Mouse (Mus musculus) limb, embryonic 10.5 days (tissue): ENCODE measurements at regions not wholly inside any gene's neighbourhood (a gene's known extent, or its start where the extent isn't known, plus 50 kb on each side); places are given as distances from the start of the nearest gene placed in this dataset.

Experiments used
- DNase-seq: peaks from one replicate; pipeline ENCODE4 v3.0.0-alpha.2; 2017; ENCODE audit warnings: low spot score
- H3K27ac ChIP-seq: fragments of 300-500 bp; sonication (generic); 2 replicates; pipeline ENCODE4 v1.5.1; 2016; ENCODE audit warnings: mild to moderate bottlenecking
- H3K27me3 ChIP-seq: fragments of 300-500 bp; sonication (generic); 2 replicates; pipeline ENCODE4 v1.6.1; 2016; ENCODE audit warnings: low read depth, mild to moderate bottlenecking; ENCODE audit not compliant: poor library complexity, severe bottlenecking
- H3K36me3 ChIP-seq: fragments of 300-500 bp; sonication (generic); 2 replicates; pipeline ENCODE4 v1.6.1; 2016; ENCODE audit warnings: mild to moderate bottlenecking, moderate library complexity
- H3K4me1 ChIP-seq: fragments of 300-500 bp; sonication (generic); 2 replicates; pipeline ENCODE4 v1.6.1; 2016
- H3K4me3 ChIP-seq: fragments of 300-500 bp; sonication (generic); 2 replicates; pipeline ENCODE4 v1.5.1; 2016; ENCODE audit warnings: mild to moderate bottlenecking, moderate library complexity
- H3K9me3 ChIP-seq: fragments of 300-500 bp; sonication (generic); replicated peaks from 2 replicates; pipeline ENCODE4 v1.6.1; 2016; ENCODE audit warnings: mild to moderate bottlenecking
- WGBS: fragments of 180-500 bp; shearing (Covaris S2); methylation state at CpG from one replicate; pipeline ENCODE4 v1.1.7; 2016; 5-methylcytosine and 5-hydroxymethylcytosine counted together

DNA sequence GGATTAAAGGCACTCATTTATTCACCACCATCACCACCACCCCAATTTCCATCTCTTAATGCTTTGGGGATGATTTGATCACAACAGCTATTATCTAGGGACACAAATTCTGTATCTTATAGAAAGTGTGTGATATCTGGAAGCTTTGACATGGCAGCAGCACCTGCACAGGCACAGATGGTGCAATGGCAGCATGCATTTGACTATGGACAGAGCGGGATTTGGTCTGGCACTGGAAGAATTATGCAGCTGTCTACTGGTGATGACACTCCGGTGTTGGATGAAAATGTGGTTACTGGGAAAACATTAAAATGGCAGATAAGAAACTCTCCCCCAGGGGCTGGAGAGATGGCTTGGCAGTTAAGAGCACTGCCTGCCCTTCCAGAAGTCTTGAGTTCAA is 403.7 kb upstream of the Nr5a2 start:
- 95% methylated on average over 2 of the region's 2 CpGs for WGBS
- Histone ChIP-seq H3K36me3 (no peaks in the 10 kb centered on the region), H3K4me1 (no peaks in the 10 kb centered on the region), H3K9me3 (no peaks in the 10 kb centered on the region), H3K27me3 (no peaks in the 10 kb centered on the region), H3K27ac (no peak overlapping the region), H3K4me3 (no peak overlapping the region)
- DNase-seq: no peak

DNA sequence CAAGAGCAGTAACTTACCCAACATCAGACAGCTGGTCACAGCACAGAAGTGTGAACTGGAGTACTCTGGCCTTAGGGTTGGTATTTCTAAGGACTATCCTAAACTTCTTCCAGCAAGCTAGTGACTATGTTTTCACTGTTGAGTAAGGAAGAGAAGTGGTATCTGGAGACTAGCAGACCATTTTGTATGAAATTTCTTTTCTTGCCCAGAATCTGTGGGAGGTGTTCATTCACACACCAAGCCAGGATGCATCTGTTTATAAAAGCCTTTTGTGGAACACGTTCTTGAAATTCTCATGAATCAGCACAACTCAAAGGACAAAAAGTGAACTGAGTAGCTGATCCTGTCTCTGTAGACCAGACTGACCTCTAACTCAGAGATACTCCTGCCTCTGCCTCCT is 403.3 kb upstream of the Nr5a2 start:
- DNase-seq: no peak
- no peaks in the 10 kb centered on the region for H3K36me3 ChIP-seq
- H3K27ac ChIP-seq: no peak overlapping the region
- 91% methylated on average over 1 of the region's 1 CpGs for WGBS
- no peaks in the 10 kb centered on the region for H3K27me3 ChIP-seq
- no peak overlapping the region for H3K4me3 ChIP-seq
- no peaks in the 10 kb centered on the region for H3K9me3 ChIP-seq
- H3K4me1 ChIP-seq: no peaks in the 10 kb centered on the region

DNA sequence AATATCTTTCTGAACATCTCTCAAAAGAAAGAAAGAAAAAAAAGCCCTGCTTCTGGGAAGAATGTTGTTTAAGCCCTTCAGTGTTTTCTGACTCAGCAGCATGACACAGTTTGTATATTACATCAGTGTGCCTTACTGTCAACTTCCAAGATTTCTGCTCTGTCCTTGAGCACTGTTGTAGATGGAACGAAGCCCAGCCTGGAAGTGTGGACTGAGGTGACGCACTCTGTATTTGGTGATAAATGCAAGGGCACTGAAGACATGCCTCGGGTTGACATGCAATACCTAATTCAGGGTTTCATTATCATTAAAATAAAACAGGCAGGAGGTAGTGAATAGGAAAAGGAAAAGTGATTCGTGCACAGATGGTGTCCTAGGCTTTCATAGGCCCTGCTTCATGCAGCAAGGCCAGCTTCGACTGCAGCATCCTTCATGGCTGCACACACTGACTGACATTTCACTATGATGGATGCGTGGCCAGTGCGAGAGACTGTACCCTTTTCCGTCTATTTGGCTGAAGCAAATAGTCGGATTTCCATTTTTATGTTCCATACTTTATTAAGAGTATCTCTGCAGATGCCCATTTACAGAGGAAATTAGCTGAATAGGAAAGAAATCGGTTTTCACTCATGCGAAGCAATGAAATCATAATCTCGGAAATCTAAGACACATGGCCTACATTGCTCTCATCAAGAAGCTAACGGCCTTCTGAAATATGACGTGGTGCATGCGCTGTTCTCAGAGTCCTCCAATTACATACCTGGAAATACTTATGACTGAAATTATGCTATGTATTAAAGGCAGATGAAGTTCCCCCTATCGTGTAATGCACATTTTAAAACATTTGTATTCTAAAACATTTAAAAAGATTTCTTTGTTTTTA is 400.7 kb upstream of the Nr5a2 start:
- Histone ChIP-seq H3K27ac (no peak overlapping the region), H3K9me3 (no peaks in the 10 kb centered on the region), H3K27me3 (no peaks in the 10 kb centered on the region), H3K36me3 (no peaks in the 10 kb centered on the region), H3K4me1 (no peaks in the 10 kb centered on the region), H3K4me3 (no peak overlapping the region)
- 92% methylated on average over 16 of the region's 16 CpGs for WGBS
- DNase-seq: no peak

DNA sequence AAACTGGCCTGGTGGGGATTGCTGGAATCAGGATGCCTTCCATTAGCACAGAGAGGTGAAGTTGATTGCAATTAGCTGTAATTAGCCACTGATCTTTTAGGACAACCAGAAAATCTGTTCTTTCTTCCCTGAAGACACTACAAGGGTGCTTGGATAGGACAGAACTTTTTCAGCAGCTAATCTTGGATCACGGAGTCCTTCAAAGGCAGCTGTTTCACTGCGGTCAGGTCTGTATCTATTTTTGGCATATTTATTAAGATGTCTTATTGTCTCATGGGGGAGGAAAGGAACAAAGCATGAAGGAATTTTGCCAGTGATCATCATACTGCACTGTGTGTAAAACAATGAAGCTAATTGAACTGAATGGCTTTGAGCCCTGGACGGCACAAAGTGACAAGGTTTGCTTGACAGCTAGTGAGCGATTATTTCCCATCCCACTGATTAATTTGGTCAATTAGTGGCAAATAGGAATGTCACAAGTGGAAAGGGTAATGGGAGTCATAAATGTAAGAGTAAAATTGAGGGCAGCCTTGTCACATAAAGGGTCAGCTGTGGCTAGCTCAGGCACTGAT is 395.8 kb upstream of the Nr5a2 start:
- no peak for DNase-seq
- no peaks in the 10 kb centered on the region for H3K27me3 ChIP-seq
- 73% methylated on average over 4 of the region's 4 CpGs for WGBS

DNA sequence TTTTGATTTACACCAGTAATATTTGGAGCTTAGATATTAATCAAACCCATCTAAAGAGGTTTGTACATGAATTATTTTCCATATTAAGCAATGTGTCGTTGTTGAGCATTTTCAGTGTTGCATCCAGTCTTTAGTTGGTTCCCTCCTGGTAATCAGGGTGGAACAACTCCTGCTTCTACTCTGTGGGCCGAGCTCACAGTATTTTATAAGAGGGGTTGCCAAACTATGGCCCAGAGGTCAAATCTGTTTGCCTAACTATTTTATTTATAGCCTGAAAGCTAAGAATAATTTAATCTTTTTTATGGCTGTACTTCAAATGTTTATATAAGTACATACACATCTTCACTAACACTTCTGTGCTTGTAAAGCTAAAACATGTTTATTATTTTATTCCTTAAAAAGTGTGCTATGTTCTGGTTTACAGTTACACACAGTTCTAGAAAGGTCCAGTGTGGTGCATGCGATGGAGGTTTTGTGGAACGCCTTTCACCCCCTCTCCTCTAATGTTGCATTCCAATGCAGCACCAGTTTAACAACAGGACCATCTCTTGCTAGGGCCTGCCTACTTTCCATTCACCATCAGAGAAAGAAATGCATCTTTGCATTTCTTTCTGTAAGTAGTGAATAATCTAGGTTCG is 392.3 kb upstream of the Nr5a2 start:
- Histone ChIP-seq H3K9me3 (no peaks in the 10 kb centered on the region), H3K36me3 (no peaks in the 10 kb centered on the region), H3K4me1 (no peaks in the 10 kb centered on the region), H3K4me3 (no peak overlapping the region), H3K27ac (no peak overlapping the region), H3K27me3 (no peaks in the 10 kb centered on the region)
- WGBS: 90% methylated on average over 5 of the region's 5 CpGs
- DNase-seq: no peak

More for the DNA sequence above, 395.8 kb upstream of the Nr5a2 start:
- no peak overlapping the region for H3K27ac ChIP-seq
- H3K4me3 ChIP-seq: no peak overlapping the region
- no peaks in the 10 kb centered on the region for H3K9me3 ChIP-seq
- H3K4me1 ChIP-seq: no peaks in the 10 kb centered on the region
- H3K36me3 ChIP-seq: no peaks in the 10 kb centered on the region

DNA sequence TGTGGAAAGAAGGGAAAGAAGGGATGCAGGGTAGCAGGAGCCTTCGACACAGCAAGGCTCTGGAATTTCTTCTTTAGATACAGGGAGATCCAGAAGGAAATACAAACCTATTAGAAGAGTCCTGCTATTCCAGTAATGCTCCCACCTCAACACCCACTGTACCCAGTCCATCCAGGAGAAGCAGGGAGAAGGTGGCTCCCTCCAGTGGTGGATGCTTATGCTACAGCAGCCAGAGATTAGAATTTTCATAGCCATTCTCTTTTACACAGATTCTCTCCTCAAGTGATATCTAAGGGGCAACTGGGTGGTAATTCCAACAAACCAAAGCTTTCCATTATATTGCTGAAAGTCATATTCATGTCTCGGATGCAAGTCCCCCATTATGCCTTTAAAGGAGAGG is 373.9 kb upstream of the Nr5a2 start:
- 87% methylated on average over 2 of the region's 2 CpGs for WGBS
- no peaks in the 10 kb centered on the region for H3K9me3 ChIP-seq
- no peaks in the 10 kb centered on the region for H3K36me3 ChIP-seq

DNA sequence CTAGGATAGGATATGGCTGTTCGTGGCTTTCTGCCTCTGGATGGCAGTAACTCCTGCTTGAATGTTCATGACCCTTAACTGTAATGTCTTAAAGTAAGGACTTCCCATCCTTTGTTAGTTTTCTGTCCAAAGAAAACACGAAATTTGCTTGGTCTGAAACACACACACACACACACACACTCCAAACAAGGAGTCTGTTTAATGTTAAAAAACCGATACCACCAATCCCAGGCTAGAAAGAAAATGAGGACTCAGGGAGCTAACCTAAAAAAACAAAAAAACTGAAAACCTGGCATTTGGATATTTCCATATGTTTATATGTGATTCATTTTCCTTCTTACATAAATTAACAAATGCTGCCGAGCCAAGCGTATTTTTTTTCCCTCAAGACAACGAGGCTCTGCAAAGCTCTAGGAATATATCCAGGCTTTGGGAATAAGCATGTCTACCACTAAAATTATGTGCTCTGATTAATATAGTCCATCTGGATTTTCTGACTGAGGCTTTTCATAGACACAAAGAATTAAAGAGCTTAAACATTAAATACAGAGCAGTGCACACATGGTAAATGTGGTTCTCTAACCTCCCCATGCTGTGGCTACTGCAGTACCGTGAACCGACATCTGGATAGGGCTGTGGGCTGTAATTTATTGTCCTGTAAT is 372.0 kb upstream of the Nr5a2 start:
- Histone ChIP-seq H3K4me3 (no peak overlapping the region), H3K36me3 (no peaks in the 10 kb centered on the region), H3K27ac (peak overlapping the region; percentile 71), H3K27me3 (no peaks in the 10 kb centered on the region), H3K4me1 (peaks cover 9% of the 10 kb centered on the region; the same call in 1 of the 2 replicates), H3K9me3 (no peaks in the 10 kb centered on the region)
- 72% methylated on average over 8 of the region's 8 CpGs for WGBS
- DNase-seq: peak; percentile 26

More for the DNA sequence above, 373.9 kb upstream of the Nr5a2 start:
- no peak for DNase-seq
- Histone ChIP-seq H3K27me3 (no peaks in the 10 kb centered on the region), H3K27ac (no peak overlapping the region), H3K4me3 (no peak overlapping the region), H3K4me1 (peaks cover 9% of the 10 kb centered on the region; the same call in 1 of the 2 replicates)

DNA sequence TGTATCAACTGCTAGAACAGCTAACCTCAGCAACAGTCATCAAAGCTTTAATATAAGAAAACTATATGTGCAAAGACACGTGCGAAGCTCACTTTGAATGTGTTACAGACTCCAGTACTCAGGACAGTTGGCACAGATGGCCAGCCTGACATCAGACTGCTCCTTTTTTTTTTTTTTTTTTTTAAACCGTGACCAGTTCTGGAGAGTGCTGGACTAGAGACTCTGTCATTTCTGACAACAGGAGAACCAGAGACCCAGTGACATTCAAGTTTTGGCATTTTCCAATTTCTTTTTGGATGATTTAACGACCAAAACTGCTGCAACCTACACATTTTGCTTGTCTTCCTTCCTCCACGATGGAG is 371.5 kb upstream of the Nr5a2 start:
- Histone ChIP-seq H3K4me3 (no peak overlapping the region), H3K36me3 (no peaks in the 10 kb centered on the region), H3K9me3 (no peaks in the 10 kb centered on the region), H3K27ac (no peak overlapping the region; the same call in 1 of the 2 replicates), H3K27me3 (no peaks in the 10 kb centered on the region), H3K4me1 (peaks cover 9% of the 10 kb centered on the region; the same call in 1 of the 2 replicates)
- 80% methylated on average over 5 of the region's 5 CpGs for WGBS
- DNase-seq: no peak

DNA sequence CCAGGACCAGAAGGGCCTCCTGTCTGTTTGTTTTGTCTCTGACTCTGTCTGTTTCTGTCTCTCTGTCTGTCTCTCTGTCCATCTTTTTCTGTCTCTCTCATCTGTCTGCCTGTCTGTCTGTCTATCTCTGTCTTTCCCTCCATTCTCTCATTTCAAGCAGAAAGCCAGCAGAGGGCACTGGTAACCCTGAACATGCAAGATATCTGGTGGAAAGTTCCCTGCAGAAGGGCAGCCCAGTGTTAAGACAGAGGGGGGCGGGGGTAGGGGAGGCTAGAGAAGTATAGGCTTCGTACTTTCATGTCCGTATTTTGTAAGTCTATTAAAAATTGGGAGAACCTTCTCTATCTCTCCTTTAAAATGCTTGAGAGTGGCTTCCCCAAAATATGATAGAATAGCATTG is 370.4 kb upstream of the Nr5a2 start:
- Histone ChIP-seq H3K4me1 (peaks cover 9% of the 10 kb centered on the region; the same call in 1 of the 2 replicates), H3K4me3 (no peak overlapping the region), H3K9me3 (no peaks in the 10 kb centered on the region), H3K27ac (no peak overlapping the region), H3K27me3 (no peaks in the 10 kb centered on the region), H3K36me3 (no peaks in the 10 kb centered on the region)
- DNase-seq: no peak
- 56% methylated on average over 3 of the region's 3 CpGs for WGBS

DNA sequence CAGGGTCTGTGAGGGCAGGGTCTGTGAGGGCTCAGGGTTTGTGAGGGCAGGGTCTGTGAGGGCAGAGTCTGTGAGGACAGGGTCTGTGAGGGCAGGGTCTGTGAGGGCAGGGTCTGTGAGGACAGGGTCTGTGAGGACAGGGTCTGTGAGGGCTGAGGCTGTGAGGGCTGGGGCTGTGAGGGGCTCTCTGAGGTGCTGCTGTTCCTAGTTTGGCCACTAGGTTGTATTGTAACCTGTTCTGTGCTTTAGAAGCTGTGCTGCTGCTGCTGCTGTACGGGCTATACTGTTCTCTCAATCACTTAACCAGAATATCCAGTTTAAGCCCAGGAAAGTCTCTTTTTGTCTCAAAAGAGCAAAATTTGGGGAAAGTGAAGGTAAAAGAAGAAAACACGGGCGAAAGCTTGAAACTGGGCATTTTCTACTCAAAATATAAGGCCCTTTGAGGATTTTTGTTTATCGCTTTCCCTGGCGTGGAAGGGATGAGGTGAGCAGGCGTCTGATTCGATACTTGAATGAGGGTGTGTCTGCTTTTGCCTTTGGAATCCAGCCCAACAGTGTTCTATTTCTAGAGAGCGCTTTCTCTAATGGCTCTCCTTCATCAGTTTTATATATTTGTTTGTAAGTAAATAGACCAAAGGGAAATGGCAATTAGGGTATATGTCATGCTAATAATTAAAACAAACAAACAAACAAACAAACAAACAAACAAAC is 363.8 kb upstream of the Nr5a2 start:
- H3K4me1 ChIP-seq: peaks cover 6% of the 10 kb centered on the region; the same call in 1 of the 2 replicates
- DNase-seq: peak; percentile 73
- WGBS: 46% methylated on average over 8 of the region's 8 CpGs
- H3K36me3 ChIP-seq: no peaks in the 10 kb centered on the region
- H3K9me3 ChIP-seq: no peaks in the 10 kb centered on the region
- H3K27me3 ChIP-seq: no peaks in the 10 kb centered on the region
- H3K4me3 ChIP-seq: no peak overlapping the region
- H3K27ac ChIP-seq: peak overlapping the region; percentile 67

DNA sequence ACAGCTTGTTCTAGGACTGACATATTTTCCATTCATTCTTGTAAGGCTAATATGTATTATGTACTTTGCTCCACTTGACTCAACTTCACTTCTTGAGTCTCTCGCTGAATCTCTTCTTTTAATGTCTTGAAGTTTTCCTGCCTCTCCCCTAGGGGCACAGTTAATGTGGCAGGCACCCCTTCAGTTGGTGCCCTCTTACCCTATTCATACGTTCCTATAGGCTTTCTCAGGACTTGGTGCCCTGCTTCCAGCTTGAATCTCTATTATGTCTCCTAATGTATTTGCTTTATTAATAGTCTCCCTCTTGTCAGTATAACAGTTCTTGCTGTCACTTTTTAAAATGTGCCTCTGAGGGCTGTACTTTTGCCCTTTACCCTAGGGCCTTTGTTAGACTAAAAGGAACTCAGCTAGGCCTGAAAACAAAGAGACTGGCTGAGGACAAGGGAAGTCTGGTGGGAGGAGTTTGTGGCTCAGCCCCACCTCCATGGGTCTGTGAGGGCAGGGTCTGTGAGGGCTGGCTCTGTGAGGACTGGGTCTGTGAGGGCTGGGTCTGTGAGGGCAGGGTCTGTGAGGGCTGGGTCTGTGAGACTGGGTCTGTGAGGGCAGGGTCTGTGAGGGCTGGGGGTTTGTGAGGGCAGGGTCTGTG is 362.9 kb upstream of the Nr5a2 start:
- peak overlapping the region; percentile 67 for H3K27ac ChIP-seq
- H3K36me3 ChIP-seq: no peaks in the 10 kb centered on the region
- H3K4me1 ChIP-seq: peaks cover 6% of the 10 kb centered on the region; the same call in 1 of the 2 replicates
- peak; percentile 60 for DNase-seq
- H3K4me3 ChIP-seq: no peak overlapping the region
- 62% methylated on average over 2 of the region's 2 CpGs for WGBS
- no peaks in the 10 kb centered on the region for H3K9me3 ChIP-seq
- H3K27me3 ChIP-seq: no peaks in the 10 kb centered on the region
